Mouse (Mus musculus) liver, embryonic 12.5 days (tissue): ENCODE results near the gene Cfap57. TPM values are rescaled to one million over a fixed set of nuclear protein-coding genes. Genes with fewer than 3 reads are reported as not detected.
"Not testable (repeated sequence)": the region's sequence is repeated elsewhere in the genome, so short reads cannot be mapped to it uniquely, and the experiment has no call there.

Experiments used
- ATAC-seq: fragments of 200-750 bp; cut with Nextera tagmentation; 2 replicates; pipeline ENCODE4 v1.8.0; 2017; ENCODE audit warnings: moderate number of reproducible peaks, mild to moderate bottlenecking, moderate library complexity
- H3K27ac ChIP-seq: fragments of 300-500 bp; sonication (generic); 2 replicates; pipeline ENCODE4 v1.5.1; 2016; ENCODE audit warnings: mild to moderate bottlenecking
- H3K27me3 ChIP-seq: fragments of 300-500 bp; sonication (generic); replicated peaks from 2 replicates; pipeline ENCODE4 v1.6.1; 2016; ENCODE audit warnings: mild to moderate bottlenecking, moderate library complexity
- H3K36me3 ChIP-seq: fragments of 300-500 bp; sonication (generic); 2 replicates; pipeline ENCODE4 v1.6.1; 2016; ENCODE audit warnings: mild to moderate bottlenecking, moderate library complexity
- H3K4me1 ChIP-seq: fragments of 300-500 bp; sonication (generic); 2 replicates; pipeline ENCODE4 v1.6.1; 2016
- H3K4me2 ChIP-seq: fragments of 300-500 bp; sonication (generic); 2 replicates; pipeline ENCODE4 v1.6.1; 2016; ENCODE audit warnings: mild to moderate bottlenecking, moderate library complexity
- H3K4me3 ChIP-seq: fragments of 300-500 bp; sonication (generic); 2 replicates; pipeline ENCODE4 v1.5.1; 2016; ENCODE audit warnings: mild to moderate bottlenecking, moderate library complexity
- H3K9ac ChIP-seq: fragments of 300-500 bp; sonication (generic); 2 replicates; pipeline ENCODE4 v1.6.1; 2016; ENCODE audit warnings: mild to moderate bottlenecking, moderate library complexity
- H3K9me3 ChIP-seq: fragments of 300-500 bp; sonication (generic); replicated peaks from 2 replicates; pipeline ENCODE4 v1.6.1; 2016; ENCODE audit warnings: mild to moderate bottlenecking, moderate library complexity
- WGBS: fragments of 180-500 bp; shearing (Covaris S2); methylation state at CpG from one replicate; pipeline ENCODE4 v1.1.7; 2016; ENCODE audit not compliant: insufficient replicate concordance; 5-methylcytosine and 5-hydroxymethylcytosine counted together
- polyA plus RNA-seq: library from polyadenylated mRNA; unstranded; fragments of >200 nt; fragmentation: Nextera tagmentation; extraction: Ambion mirVana; gene quantifications from 2 replicates; pipeline ENCODE4 v1.2.1, GENCODE M21; 2016

The Cfap57 gene
- polyA plus RNA-seq, 1 experiment from 2014 or later = 1.3 TPM

DNA sequence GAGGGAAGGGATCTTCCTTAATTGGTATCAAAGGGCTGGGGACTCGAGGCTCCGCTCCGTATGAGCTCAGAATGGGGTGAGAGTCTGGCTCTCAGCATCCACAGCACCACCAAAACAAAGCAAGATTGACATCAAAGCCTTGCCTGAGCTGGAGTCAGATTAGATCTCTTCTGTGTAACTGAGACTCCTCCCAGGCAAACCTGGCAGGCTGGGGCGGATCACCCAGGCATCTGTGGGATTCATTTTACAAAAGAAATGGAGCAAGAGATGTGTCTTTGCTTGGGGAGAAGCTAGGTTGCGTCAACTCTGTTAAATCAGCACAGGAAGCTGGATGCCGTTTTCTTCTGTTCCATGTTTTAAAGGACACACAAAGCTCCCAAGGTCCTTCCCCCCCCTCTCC is 111.5 kb downstream of the Cfap57 start:
- 34% methylated on average over 6 of the region's 6 CpGs for WGBS
- no peaks in the 10 kb centered on the region for H3K9me3 ChIP-seq
- H3K27me3 ChIP-seq = no peaks in the 10 kb centered on the region
- no peak overlapping the region for H3K4me3 ChIP-seq
- no peak for ATAC-seq
- no peaks in the 10 kb centered on the region for H3K36me3 ChIP-seq
- no peak overlapping the region for H3K9ac ChIP-seq
- H3K4me1 ChIP-seq = no peaks in the 10 kb centered on the region
- H3K4me2 ChIP-seq = no peak overlapping the region
- no peak overlapping the region for H3K27ac ChIP-seq

- H3K9ac ChIP-seq, H3K4me3 ChIP-seq, H3K9me3 ChIP-seq, H3K27ac ChIP-seq, H3K4me2 ChIP-seq, H3K27me3 ChIP-seq, H3K4me1 ChIP-seq, H3K36me3 ChIP-seq, ATAC-seq: not testable (repeated sequence)
- WGBS = 56% methylated on average over 1 of the region's 1 CpGs
Measured at GRCm38 (mm10) chr4:118507171-118507570, 113.4 kb downstream of the Cfap57 start.

GRCm38 (mm10) chr4:118505551-118505950 is 115.0 kb downstream of the Cfap57 start:
- WGBS = 56% methylated on average over 3 of the region's 3 CpGs
- no peaks in the 10 kb centered on the region for H3K27me3 ChIP-seq
- no peaks in the 10 kb centered on the region for H3K36me3 ChIP-seq
- H3K4me3 ChIP-seq = no peak overlapping the region
- H3K9me3 ChIP-seq = no peaks in the 10 kb centered on the region
- H3K27ac ChIP-seq = no peak overlapping the region
- H3K4me1 ChIP-seq = no peaks in the 10 kb centered on the region
- no peak for ATAC-seq
- H3K9ac ChIP-seq = no peak overlapping the region
- no peak overlapping the region for H3K4me2 ChIP-seq

Other genes starting within 250 kb of the Cfap57 start
- gene Szt2, start 211.5 kb downstream of the Cfap57 start, polyA plus RNA-seq = 4.8 and 4.9 TPM in 2 replicates
- 105 and 109 TPM in 2 replicates for gene Med8, start 211.4 kb downstream of the Cfap57 start, polyA plus RNA-seq
- gene Elovl1, start 192.7 kb downstream of the Cfap57 start, polyA plus RNA-seq = 117 and 127 TPM in 2 replicates
- gene Cdc20, start 183.4 kb downstream of the Cfap57 start, polyA plus RNA-seq = 240 and 250 TPM in 2 replicates
- 17.4 and 19.4 TPM in 2 replicates for gene Mpl, start 163.3 kb downstream of the Cfap57 start, polyA plus RNA-seq
- 11.0 and 11.3 TPM in 2 replicates for gene Tie1, start 130.7 kb downstream of the Cfap57 start, polyA plus RNA-seq
- 4.5 and 4.9 TPM in 2 replicates for gene 2610528J11Rik, start 93.8 kb downstream of the Cfap57 start, polyA plus RNA-seq
- gene Tmem125, start 76.7 kb downstream of the Cfap57 start, polyA plus RNA-seq = 0.23 and 0.54 TPM in 2 replicates
- 160 and 164 TPM in 2 replicates for gene Ebna1bp2, start within 50 bp of the Cfap57 start, polyA plus RNA-seq
- not detected in 2 replicates for gene Olfr62, start 38.2 kb upstream of the Cfap57 start, polyA plus RNA-seq
- not detected in 2 replicates for gene Olfr1342, start 72.0 kb upstream of the Cfap57 start, polyA plus RNA-seq
- not detected in 2 replicates for gene Olfr1341, start 82.7 kb upstream of the Cfap57 start, polyA plus RNA-seq
- not detected in 2 replicates for gene Olfr1340, start 99.4 kb upstream of the Cfap57 start, polyA plus RNA-seq
- not detected in 2 replicates for gene Olfr1339, start 111.4 kb upstream of the Cfap57 start, polyA plus RNA-seq
- gene Olfr1338, start 138.0 kb upstream of the Cfap57 start, polyA plus RNA-seq = not detected in 2 replicates
- gene Olfr1337, start 161.8 kb upstream of the Cfap57 start, polyA plus RNA-seq = not detected in 2 replicates
- gene Olfr1335, start 189.2 kb upstream of the Cfap57 start, polyA plus RNA-seq = not detected in 2 replicates
- gene Olfr1333, start 215.5 kb upstream of the Cfap57 start, polyA plus RNA-seq = not detected in 2 replicates
- not detected in 2 replicates for gene Olfr1331, start 243.9 kb upstream of the Cfap57 start, polyA plus RNA-seq